In the genomic region with DNA sequence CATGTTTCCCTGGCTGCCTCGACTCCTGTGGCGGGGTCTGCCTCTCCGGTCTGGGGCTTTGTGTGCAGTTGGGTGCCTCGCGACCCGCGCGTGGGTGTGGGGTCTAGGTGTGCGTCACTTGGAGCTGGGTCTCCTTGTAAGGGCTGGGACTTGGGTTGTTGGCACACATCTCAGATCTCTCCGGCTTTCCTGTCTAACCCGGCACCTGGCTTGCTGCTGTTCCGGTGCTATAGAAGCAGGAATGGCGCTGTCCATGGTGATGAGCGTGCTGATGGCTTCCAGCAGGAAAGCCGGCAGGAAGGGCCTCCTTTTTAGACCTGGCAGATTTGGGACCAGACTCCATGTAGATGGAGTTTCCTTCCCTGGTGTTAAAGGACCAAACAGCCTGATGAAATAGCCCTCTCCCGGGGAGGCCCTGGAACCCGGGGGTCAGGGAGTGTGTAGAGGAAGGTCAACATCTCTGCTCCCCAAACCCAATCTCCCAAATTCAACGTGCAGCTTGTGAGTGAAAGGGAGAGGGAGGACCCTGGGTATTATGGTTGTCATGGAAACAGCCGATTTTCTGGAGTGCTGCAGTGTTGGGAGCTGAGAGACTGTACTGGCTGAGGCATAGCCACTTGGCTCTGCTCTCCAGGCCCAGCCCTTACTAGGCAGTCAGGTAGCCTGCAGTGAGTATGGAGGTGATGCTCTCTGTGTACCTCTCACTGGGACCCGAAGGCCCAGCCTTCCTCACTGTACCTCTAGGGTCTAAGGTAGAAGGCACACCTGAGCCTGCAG, we compare ENCODE assay signal across 8 mouse cellular contexts. TPM values are rescaled to one million over a fixed set of nuclear protein-coding genes. Genes with fewer than 3 reads are reported as not detected.
DNase-seq lines count a peak whose midpoint lies in the region; ATAC-seq and TF ChIP-seq lines count a peak whose summit lies in the region.

No protein-coding gene starts in this region.

- peak; percentile 19 for DNase-seq in thymus, postnatal 14 days
- DNase-seq in thymus, postnatal 10 days (ENCODE audit: low spot score in 2 of 2) = no peak
- DNase-seq in cerebellum, postnatal 10 days = peak; percentile 66 to 70
- peak; percentile 68 for DNase-seq in kidney, adult 9 months
- DNase-seq in liver, embryonic 14.5 days (ENCODE audit: low read depth in 3 of 3, low spot score in 3 of 3) = peak in 2 of 3 experiments; percentile 11 to 24

- 3% methylated on average over 20 of the region's 20 CpGs for WGBS in heart, embryonic 11.5 days (ENCODE audit: insufficient replicate concordance)
- WGBS in liver, embryonic 14.5 days (ENCODE audit: insufficient replicate concordance) = 3% methylated on average over 20 of the region's 20 CpGs
- WGBS in neural tube, embryonic 12.5 days = 4% methylated on average over 20 of the region's 20 CpGs

- no peak for TF ChIP-seq EP300 in liver, embryonic 14.5 days (IDR thresholded peaks at IDR 0.05; ENCODE audit: low read depth)

- no peak for ATAC-seq in heart, embryonic 11.5 days (replicated peaks; ENCODE audit: insufficient number of reproducible peaks, low FRiP score, low TSS enrichment)
- no peak for ATAC-seq in liver, embryonic 14.5 days (ENCODE audit: insufficient read depth)
- ATAC-seq in neural tube, embryonic 12.5 days (ENCODE audit: low FRiP score, low read depth) = no peak; the same call in 1 of the 2 replicates
- no peak for ATAC-seq in monocyte, adult 5-6 weeks (replicated peaks; ENCODE audit: insufficient number of reproducible peaks, low FRiP score, low TSS enrichment, poor library complexity, severe bottlenecking)

- H3K36me3 ChIP-seq in heart, embryonic 11.5 days (ENCODE audit: control insufficient read depth, insufficient read depth, low read length) = no peaks in the 10 kb centered on the region
- no peaks in the 10 kb centered on the region for H3K36me3 ChIP-seq in liver, embryonic 14.5 days (replicated peaks; ENCODE audit: control insufficient read depth, insufficient read depth, low read depth)
- H3K36me3 ChIP-seq in neural tube, embryonic 12.5 days = peaks cover 19% of the 10 kb centered on the region

- H3K27me3 ChIP-seq in heart, embryonic 11.5 days (ENCODE audit: control insufficient read depth, insufficient read depth, low read length) = peaks cover 100% of the 10 kb centered on the region
- peaks cover 56% of the 10 kb centered on the region for H3K27me3 ChIP-seq in liver, embryonic 14.5 days (ENCODE audit: control insufficient read depth, insufficient read depth, low read length)
- peaks cover 32% of the 10 kb centered on the region for H3K27me3 ChIP-seq in neural tube, embryonic 12.5 days (replicated peaks)

- no peak overlapping the region for H3K9ac ChIP-seq in heart, embryonic 11.5 days (ENCODE audit: low read depth, low read length)
- H3K9ac ChIP-seq in liver, embryonic 14.5 days (replicated peaks) = no peak overlapping the region
- peak overlapping the region; percentile 72 for H3K9ac ChIP-seq in neural tube, embryonic 12.5 days

- TF ChIP-seq CTCF in liver, embryonic 14.5 days (IDR thresholded peaks at IDR 0.05; ENCODE audit: low read depth) = no peak

- H3K4me2 ChIP-seq in heart, embryonic 11.5 days = peak overlapping the region; percentile 70
- H3K4me2 ChIP-seq in liver, embryonic 14.5 days (ENCODE audit: low read depth) = peak overlapping the region; percentile 32
- peak overlapping the region; percentile 87 for H3K4me2 ChIP-seq in neural tube, embryonic 12.5 days (replicated peaks)

- no peak overlapping the region for H3K27ac ChIP-seq in heart, embryonic 11.5 days (ENCODE audit: low read depth, low read length)
- H3K27ac ChIP-seq in liver, embryonic 14.5 days = no peak overlapping the region
- H3K27ac ChIP-seq in neural tube, embryonic 12.5 days = peak overlapping the region; percentile 94

- no peaks in the 10 kb centered on the region for H3K9me3 ChIP-seq in heart, embryonic 11.5 days (replicated peaks; ENCODE audit: control insufficient read depth, low read length)
- no peaks in the 10 kb centered on the region for H3K9me3 ChIP-seq in liver, embryonic 14.5 days (ENCODE audit: control insufficient read depth, low read length)
- H3K9me3 ChIP-seq in neural tube, embryonic 12.5 days = no peaks in the 10 kb centered on the region

- peak overlapping the region; percentile 37 for H3K4me3 ChIP-seq in heart, embryonic 11.5 days (ENCODE audit: low read depth, low read length)
- H3K4me3 ChIP-seq in liver, embryonic 14.5 days (ENCODE audit: insufficient read depth in 1 of 2, low read depth in 2 of 2, low read length in 2 of 2) = peak overlapping the region in 1 of 2 experiments; percentile 8; a peak in 2 of 4 replicates
- H3K4me3 ChIP-seq in neural tube, embryonic 12.5 days = peak overlapping the region; percentile 90

- peaks cover 11% of the 10 kb centered on the region for H3K4me1 ChIP-seq in heart, embryonic 11.5 days (ENCODE audit: control insufficient read depth, insufficient read depth, low read length)
- no peaks in the 10 kb centered on the region for H3K4me1 ChIP-seq in liver, embryonic 14.5 days (replicated peaks; ENCODE audit: control insufficient read depth in 2 of 2, insufficient read depth in 2 of 2, low read length in 1 of 2)
- H3K4me1 ChIP-seq in neural tube, embryonic 12.5 days = peaks cover 72% of the 10 kb centered on the region

RNA-seq across cellular contexts. Expression of gene Slc22a12, which starts 40.1 kb away (rescaled TPM):
- not detected in 2 replicates for polyA plus RNA-seq in heart, embryonic 11.5 days (2014; fragmentation: Nextera tagmentation; extraction: Ambion mirVana)
- polyA plus RNA-seq in liver, embryonic 14.5 days (2012; rRNA removed) = not detected in 2 replicates
- polyA plus RNA-seq in liver, embryonic 14.5 days (2014; fragmentation: Nextera tagmentation; extraction: Ambion mirVana) = not detected in 2 replicates
- polyA plus RNA-seq in neural tube, embryonic 12.5 days (2016; fragmentation: Nextera tagmentation; extraction: Ambion mirVana) = not detected in 2 replicates
- total RNA-seq in monocyte, adult 5-6 weeks (2017) = not detected in 3 replicates

Comparison
In these comparisons a context has a peak if more than half of its experiments do, and no peak if none do; other contexts are left out.
1. DNase-seq: peak in thymus, postnatal 14 days (single experiment), cerebellum, postnatal 10 days (2 of 2), kidney, adult 9 months (single experiment) and liver, embryonic 14.5 days (2 of 3); none in thymus, postnatal 10 days (0 of 2).
2. H3K4me2 ChIP-seq: peak in every context shown above with its lines; median percentile 87 in neural tube, embryonic 12.5 days; 70 in heart, embryonic 11.5 days; 32 in liver, embryonic 14.5 days.